Mouse (Mus musculus): ENCODE results near the gene Serp2. TPM values are rescaled to one million over a fixed set of nuclear protein-coding genes. Genes with fewer than 3 reads are reported as not detected.

The Serp2 gene
- polyA plus RNA-seq, 1 experiment from 2014 or later = 5.1 TPM

- DNase-seq (ENCODE audit: low spot score) = no peak
- Histone ChIP-seq H3K36me3 (ENCODE audit: insufficient read depth, low read length) (no peaks in the 10 kb centered on the region), H3K4me3 (ENCODE audit: low read depth, low read length) (no peak overlapping the region), H3K27me3 (replicated peaks; ENCODE audit: insufficient read depth, low read length) (no peaks in the 10 kb centered on the region), H3K4me1 (ENCODE audit: insufficient read depth, low read depth, low read length) (no peaks in the 10 kb centered on the region), H3K4me2 (replicated peaks; ENCODE audit: low read depth, low read length) (no peak overlapping the region), H3K27ac (ENCODE audit: low read length) (no peak overlapping the region), H3K9me3 (ENCODE audit: low read length) (no peaks in the 10 kb centered on the region), H3K9ac (replicated peaks; ENCODE audit: low read depth) (no peak overlapping the region)
- TF ChIP-seq CTCF (IDR thresholded peaks at IDR 0.05) (no peak), EP300 (IDR thresholded peaks at IDR 0.05) (no peak)
- no peak for ATAC-seq
- WGBS = 69% methylated on average over 6 of the region's 6 CpGs
These were observed 12.6 kb downstream of the Serp2 start for GRCm38 (mm10) chr14:76544136-76544535.

GRCm38 (mm10) chr14:76541341-76541740 is 15.3 kb downstream of the Serp2 start:
- Histone ChIP-seq H3K36me3 (ENCODE audit: insufficient read depth, low read length) (no peaks in the 10 kb centered on the region), H3K27ac (ENCODE audit: low read length) (no peak overlapping the region), H3K4me1 (ENCODE audit: insufficient read depth, low read depth, low read length) (no peaks in the 10 kb centered on the region), H3K9me3 (ENCODE audit: low read length) (no peaks in the 10 kb centered on the region), H3K4me3 (ENCODE audit: low read depth, low read length) (no peak overlapping the region), H3K9ac (replicated peaks; ENCODE audit: low read depth) (no peak overlapping the region), H3K4me2 (replicated peaks; ENCODE audit: low read depth, low read length) (no peak overlapping the region), H3K27me3 (replicated peaks; ENCODE audit: insufficient read depth, low read length) (no peaks in the 10 kb centered on the region)
- TF ChIP-seq EP300 (IDR thresholded peaks at IDR 0.05) = no peak
- TF ChIP-seq CTCF (IDR thresholded peaks at IDR 0.05) = no peak
- DNase-seq (ENCODE audit: low spot score) = no peak
- WGBS = 55% methylated on average over 2 of the region's 2 CpGs
- no peak for ATAC-seq

GRCm38 (mm10) chr14:76540005-76540670 is 16.6 kb downstream of the Serp2 start:
- WGBS = 93% methylated on average over 5 of the region's 5 CpGs
- ATAC-seq = no peak
- no peaks in the 10 kb centered on the region for H3K4me1 ChIP-seq (ENCODE audit: insufficient read depth, low read depth, low read length)
- H3K9me3 ChIP-seq (ENCODE audit: low read length) = no peaks in the 10 kb centered on the region
- H3K9ac ChIP-seq (replicated peaks; ENCODE audit: low read depth) = no peak overlapping the region
- no peak overlapping the region for H3K27ac ChIP-seq (ENCODE audit: low read length)
- no peaks in the 10 kb centered on the region for H3K36me3 ChIP-seq (ENCODE audit: insufficient read depth, low read length)
- TF ChIP-seq EP300 (IDR thresholded peaks at IDR 0.05) (no peak), CTCF (IDR thresholded peaks at IDR 0.05) (no peak)
- H3K4me2 ChIP-seq (replicated peaks; ENCODE audit: low read depth, low read length) = no peak overlapping the region
- no peaks in the 10 kb centered on the region for H3K27me3 ChIP-seq (replicated peaks; ENCODE audit: insufficient read depth, low read length)
- DNase-seq (ENCODE audit: low spot score) = no peak
- H3K4me3 ChIP-seq (ENCODE audit: low read depth, low read length) = no peak overlapping the region

- TF ChIP-seq EP300 (IDR thresholded peaks at IDR 0.05) (no peak), CTCF (IDR thresholded peaks at IDR 0.05) (no peak)
- Histone ChIP-seq H3K4me3 (ENCODE audit: low read depth, low read length) (no peak overlapping the region), H3K36me3 (ENCODE audit: insufficient read depth, low read length) (no peaks in the 10 kb centered on the region), H3K27me3 (replicated peaks; ENCODE audit: insufficient read depth, low read length) (no peaks in the 10 kb centered on the region), H3K4me1 (ENCODE audit: insufficient read depth, low read depth, low read length) (no peaks in the 10 kb centered on the region), H3K9ac (replicated peaks; ENCODE audit: low read depth) (no peak overlapping the region), H3K9me3 (ENCODE audit: low read length) (no peaks in the 10 kb centered on the region), H3K4me2 (replicated peaks; ENCODE audit: low read depth, low read length) (no peak overlapping the region), H3K27ac (ENCODE audit: low read length) (no peak overlapping the region)
- no peak for ATAC-seq
- no peak for DNase-seq (ENCODE audit: low spot score)
- WGBS = 25% methylated on average over 6 of the region's 6 CpGs
These were observed 19.8 kb downstream of the Serp2 start for GRCm38 (mm10) chr14:76536921-76537320.

- Histone ChIP-seq H3K4me3 (ENCODE audit: low read depth, low read length) (no peak overlapping the region), H3K9ac (replicated peaks; ENCODE audit: low read depth) (no peak overlapping the region), H3K27ac (ENCODE audit: low read length) (no peak overlapping the region), H3K27me3 (replicated peaks; ENCODE audit: insufficient read depth, low read length) (no peaks in the 10 kb centered on the region), H3K4me1 (ENCODE audit: insufficient read depth, low read depth, low read length) (no peaks in the 10 kb centered on the region), H3K4me2 (replicated peaks; ENCODE audit: low read depth, low read length) (no peak overlapping the region), H3K36me3 (ENCODE audit: insufficient read depth, low read length) (no peaks in the 10 kb centered on the region), H3K9me3 (ENCODE audit: low read length) (no peaks in the 10 kb centered on the region)
- DNase-seq (ENCODE audit: low spot score) (no peak), ATAC-seq (no peak)
- TF ChIP-seq EP300 (IDR thresholded peaks at IDR 0.05) (no peak), CTCF (IDR thresholded peaks at IDR 0.05) (no peak)
- 74% methylated on average over 1 of the region's 1 CpGs for WGBS
These were observed 21.6 kb downstream of the Serp2 start for GRCm38 (mm10) chr14:76535096-76535495.

GRCm38 (mm10) chr14:76533170-76533815 is 23.4 kb downstream of the Serp2 start:
- TF ChIP-seq CTCF (IDR thresholded peaks at IDR 0.05) (no peak), EP300 (IDR thresholded peaks at IDR 0.05) (no peak)
- no peak for DNase-seq (ENCODE audit: low spot score)

More at GRCm38 (mm10) chr14:76533170-76533815, 23.4 kb downstream of the Serp2 start:
- Histone ChIP-seq H3K9me3 (ENCODE audit: low read length) (no peaks in the 10 kb centered on the region), H3K9ac (replicated peaks; ENCODE audit: low read depth) (no peak overlapping the region), H3K4me2 (replicated peaks; ENCODE audit: low read depth, low read length) (peak overlapping the region; percentile 34), H3K4me3 (ENCODE audit: low read depth, low read length) (no peak overlapping the region), H3K27me3 (replicated peaks; ENCODE audit: insufficient read depth, low read length) (no peaks in the 10 kb centered on the region), H3K27ac (ENCODE audit: low read length) (no peak overlapping the region), H3K36me3 (ENCODE audit: insufficient read depth, low read length) (no peaks in the 10 kb centered on the region), H3K4me1 (ENCODE audit: insufficient read depth, low read depth, low read length) (no peaks in the 10 kb centered on the region)
- peak; percentile 10; the same call in 1 of the 2 replicates for ATAC-seq
- 28% methylated on average over 10 of the region's 10 CpGs for WGBS
